ENCODE assay signal across 8 mouse cellular contexts in the genomic region with DNA sequence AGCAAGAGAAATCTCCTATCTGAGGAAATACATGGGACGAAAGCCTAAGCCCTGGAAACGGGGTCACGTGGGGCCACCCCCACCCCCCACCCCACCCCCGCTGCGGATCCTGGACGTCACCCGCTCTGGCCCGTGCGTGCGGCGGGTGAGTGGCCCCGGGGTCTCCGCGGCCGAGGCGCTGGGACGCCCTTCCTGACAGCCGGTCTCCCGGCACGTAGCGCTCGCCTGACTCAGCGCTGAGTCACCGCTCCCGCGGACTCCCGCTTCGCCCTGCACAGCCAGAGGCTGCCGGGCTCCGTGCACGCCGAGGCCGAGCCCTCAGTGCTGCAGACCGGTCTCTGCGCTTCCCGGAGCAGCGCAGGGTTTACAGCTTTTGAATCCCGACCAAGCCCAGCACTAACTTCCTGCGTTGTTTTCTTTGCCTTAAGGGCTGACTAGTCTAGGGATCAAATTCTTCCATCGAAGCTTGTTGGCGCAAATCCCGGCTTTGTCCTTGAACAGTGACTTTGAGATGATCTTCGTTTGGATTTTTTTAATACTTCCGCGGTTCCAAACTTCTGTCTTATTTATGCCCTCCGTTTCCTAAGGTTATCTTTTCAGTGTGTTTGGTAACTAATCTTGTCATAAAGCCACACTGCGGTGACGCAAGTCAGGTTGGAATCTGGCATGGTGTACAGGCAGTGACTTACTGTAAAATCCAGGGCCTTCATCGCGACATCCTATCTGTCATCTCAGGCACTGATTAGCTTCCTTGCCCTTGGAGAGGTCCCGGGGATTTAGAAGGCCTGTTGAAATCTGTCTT.
DNase-seq lines count a peak whose midpoint lies in the region; ATAC-seq lines count a peak whose summit lies in the region.

No protein-coding gene starts in this region.

- H3K9ac ChIP-seq in hindbrain, embryonic 14.5 days, result peak overlapping the region; percentile 69

- DNase-seq in adipocyte (ENCODE audit: low spot score), result peak; percentile 71
- DNase-seq in cerebellum, postnatal 14 days, result peak; percentile 78 to 83
- DNase-seq in gastrocnemius, adult 18-20 months (ENCODE audit: low spot score), result peak; percentile 76
- DNase-seq in hindbrain, embryonic 14.5 days (ENCODE audit: low spot score), result peak; percentile 81
- DNase-seq in left cerebral cortex, adult 8-10 months (ENCODE audit: low spot score in 2 of 2), result peak; percentile 43 to 58
- DNase-seq in right cerebral cortex, adult 2 months (ENCODE audit: low spot score in 2 of 2), result peak; percentile 43 to 50

- H3K4me3 ChIP-seq in hindbrain, embryonic 14.5 days (replicated peaks; ENCODE audit: low read length), result peak overlapping the region; percentile 49

- peak overlapping the region; percentile 39 for H3K27ac ChIP-seq in hindbrain, embryonic 14.5 days

- peak overlapping the region; percentile 60 for H3K4me2 ChIP-seq in hindbrain, embryonic 14.5 days (replicated peaks)

- H3K4me1 ChIP-seq in hindbrain, embryonic 14.5 days (replicated peaks; ENCODE audit: control insufficient read depth, insufficient read depth, low read length), result no peaks in the 10 kb centered on the region

- H3K27me3 ChIP-seq in hindbrain, embryonic 14.5 days (ENCODE audit: control insufficient read depth, insufficient read depth, low read length), result no peaks in the 10 kb centered on the region

- 5% methylated on average over 51 of the region's 51 CpGs for WGBS in hindbrain, embryonic 14.5 days

- no peaks in the 10 kb centered on the region for H3K9me3 ChIP-seq in hindbrain, embryonic 14.5 days (ENCODE audit: control insufficient read depth, low read length)

- ATAC-seq in hindbrain, embryonic 14.5 days (ENCODE audit: low FRiP score), result peak; percentile 96
- peak; percentile 98 for ATAC-seq in megakaryocyte, adult 5-6 weeks (ENCODE audit: poor library complexity, severe bottlenecking)
- no peak for ATAC-seq in inflammation-experienced regulatory T-cells, adult 6 months

- H3K36me3 ChIP-seq in hindbrain, embryonic 14.5 days (replicated peaks; ENCODE audit: control insufficient read depth, insufficient read depth), result no peaks in the 10 kb centered on the region
